Mouse (Mus musculus): ENCODE results near the gene Gm49378.
A peak's percentile ranks its signal among the peaks of the same experiment; 100 is the strongest.

The Gm49378 gene

GRCm38 (mm10) chr14:55637795-55638194, at the start of gene Gm49378:
Gene Gm49378, minus strand, starts transcription at chr14:55637895.
- no peak for DNase-seq (ENCODE audit: low read depth)

- DNase-seq (ENCODE audit: low read depth): no peak
Observed at GRCm38 (mm10) chr14:55682118-55682493, 44.4 kb upstream of the Gm49378 start.

- DNase-seq (ENCODE audit: low read depth): peak; percentile 99
Observed at GRCm38 (mm10) chr14:55681160-55682117, 43.7 kb upstream of the Gm49378 start, which contains the start of gene Tinf2. Gene Tinf2, minus strand, starts transcription at chr14:55681820.

GRCm38 (mm10) chr14:55677615-55678014, 39.9 kb upstream of the Gm49378 start:
- no peak for DNase-seq (ENCODE audit: low read depth)

GRCm38 (mm10) chr14:55672741-55673060, 35.0 kb upstream of the Gm49378 start:
- DNase-seq (ENCODE audit: low read depth): no peak

- peak; percentile 97 for DNase-seq (ENCODE audit: low read depth)
Observed at GRCm38 (mm10) chr14:55671833-55672740, 34.4 kb upstream of the Gm49378 start, which contains the start of the genes Gmpr2 and Nedd8. Gene Gmpr2, plus strand, starts transcription at chr14:55671941. Gene Nedd8, minus strand, starts transcription at chr14:55672124.

GRCm38 (mm10) chr14:55671486-55671832, 33.8 kb upstream of the Gm49378 start:
- no peak for DNase-seq (ENCODE audit: low read depth)

- DNase-seq (ENCODE audit: low read depth): no peak
Observed at GRCm38 (mm10) chr14:55660636-55661035, 22.9 kb upstream of the Gm49378 start.

GRCm38 (mm10) chr14:55659960-55660573, 22.4 kb upstream of the Gm49378 start, which contains the start of gene Mdp1:
Gene Mdp1, minus strand, starts transcription at chr14:55660508.
- DNase-seq (ENCODE audit: low read depth): peak; percentile 87

- DNase-seq (ENCODE audit: low read depth): no peak
Observed at GRCm38 (mm10) chr14:55658011-55658410, 20.3 kb upstream of the Gm49378 start.

- no peak for DNase-seq (ENCODE audit: low read depth)
Observed at GRCm38 (mm10) chr14:55656935-55657334, 19.2 kb upstream of the Gm49378 start.

- no peak for DNase-seq (ENCODE audit: low read depth)
Observed at GRCm38 (mm10) chr14:55651528-55651927, 13.8 kb upstream of the Gm49378 start.

- no peak for DNase-seq (ENCODE audit: low read depth)
Observed at GRCm38 (mm10) chr14:55649884-55650283, 12.2 kb upstream of the Gm49378 start, which contains the start of gene Tssk4. Gene Tssk4, plus strand, starts transcription at chr14:55650184.

GRCm38 (mm10) chr14:55644261-55644888, 6.7 kb upstream of the Gm49378 start:
- peak; percentile 74 for DNase-seq (ENCODE audit: low read depth)

- DNase-seq (ENCODE audit: low read depth): peak; percentile 91
Observed at GRCm38 (mm10) chr14:55643060-55643907, 5.6 kb upstream of the Gm49378 start, which contains the start of gene Tm9sf1. Gene Tm9sf1, minus strand, starts transcription at chr14:55643806.

GRCm38 (mm10) chr14:55642679-55643059, 5.0 kb upstream of the Gm49378 start:
- DNase-seq (ENCODE audit: low read depth): no peak

GRCm38 (mm10) chr14:55641291-55641690, 3.6 kb upstream of the Gm49378 start:
- DNase-seq (ENCODE audit: low read depth): no peak

GRCm38 (mm10) chr14:55640816-55641215, 3.1 kb upstream of the Gm49378 start:
- DNase-seq (ENCODE audit: low read depth): no peak

- DNase-seq (ENCODE audit: low read depth): peak; percentile 95
Observed at GRCm38 (mm10) chr14:55635523-55636007, 2.1 kb downstream of the Gm49378 start, which contains the start of gene Ipo4. Gene Ipo4, minus strand, starts transcription at chr14:55635957.

- no peak for DNase-seq (ENCODE audit: low read depth)
Observed at GRCm38 (mm10) chr14:55634874-55635522, 2.7 kb downstream of the Gm49378 start.

Measured in induced T-regulatory cell, adult 2 months (primary cell).